Mouse (Mus musculus) kidney, adult 8-10 months (tissue): Measurements from ENCODE around the gene Emg1.

Experiments used
- DNase-seq, 2 experiments: peaks; one replicate each; pipeline ENCODE4 v3.0.0; 2022

The Emg1 gene

GRCm38 (mm10) chr6:124740888-124741761 is 29.1 kb upstream of the Emg1 start, which contains the start of gene Grcc10:
Gene Grcc10 (minus strand): TSS chr6:124741374.
- peak; percentile 87 for DNase-seq

- no peak for DNase-seq
Observed at GRCm38 (mm10) chr6:124740211-124740887, 28.4 kb upstream of the Emg1 start.

DNA sequence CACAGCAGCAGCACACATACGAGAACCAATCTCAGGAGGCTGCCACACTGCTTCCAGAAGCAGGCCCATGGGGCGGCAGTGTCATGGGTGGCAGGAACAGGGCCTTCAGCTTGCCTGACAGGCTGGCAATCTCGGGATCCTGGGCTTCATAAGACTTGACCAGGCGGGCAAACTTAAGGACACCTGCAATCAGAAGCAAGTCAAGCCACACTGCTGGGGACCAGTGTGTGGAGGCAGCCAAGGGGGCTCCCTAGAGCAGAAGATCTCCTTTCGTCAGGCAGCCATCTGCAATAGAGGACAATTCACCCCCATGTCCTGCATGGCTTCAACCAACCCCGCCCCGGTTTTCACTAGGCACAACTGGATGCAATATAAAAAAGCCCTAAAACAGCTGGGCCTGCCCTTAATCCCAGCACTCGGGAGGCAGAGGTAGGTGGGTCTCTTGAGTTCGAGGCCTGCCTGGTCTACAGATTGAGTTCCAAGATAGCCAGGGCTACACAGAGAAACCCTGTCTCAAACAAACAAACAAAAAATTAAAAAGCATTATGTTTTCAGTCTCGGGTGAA is 27.3 kb upstream of the Emg1 start:
- no peak for DNase-seq

DNA sequence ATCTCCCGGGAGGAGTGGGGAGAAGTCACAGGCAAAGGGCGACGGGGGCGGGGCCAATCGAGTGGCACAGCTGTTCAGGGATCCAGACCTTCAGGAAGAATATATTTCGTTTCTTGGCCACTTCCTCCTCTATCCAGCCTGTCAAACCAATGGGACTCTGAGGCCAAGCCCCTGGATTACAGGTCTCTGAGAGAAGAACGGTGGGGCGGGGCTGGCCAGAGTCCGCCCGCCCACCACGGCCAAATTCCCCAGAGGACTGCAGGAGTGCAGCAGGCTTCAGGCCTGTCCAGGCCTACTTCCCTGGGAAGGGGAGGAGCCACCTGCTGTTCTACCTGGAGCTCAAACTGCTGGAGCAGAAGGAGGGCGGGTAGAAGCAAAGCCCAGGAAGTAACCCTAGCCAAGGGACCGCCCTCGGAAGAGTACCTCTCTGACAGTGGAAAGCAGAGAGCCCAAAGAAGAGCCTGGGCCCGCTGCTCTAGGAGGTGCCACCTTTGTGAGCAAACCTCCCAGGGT is 26.6 kb upstream of the Emg1 start, which contains the start of gene Ptpn6:
Ptpn6 (minus strand) TSS at position 204 of the 513 bp plus-strand sequence.
- peak; percentile 92 to 96 for DNase-seq

- DNase-seq = no peak
Observed at GRCm38 (mm10) chr6:124737040-124737439, 25.1 kb upstream of the Emg1 start.

DNA sequence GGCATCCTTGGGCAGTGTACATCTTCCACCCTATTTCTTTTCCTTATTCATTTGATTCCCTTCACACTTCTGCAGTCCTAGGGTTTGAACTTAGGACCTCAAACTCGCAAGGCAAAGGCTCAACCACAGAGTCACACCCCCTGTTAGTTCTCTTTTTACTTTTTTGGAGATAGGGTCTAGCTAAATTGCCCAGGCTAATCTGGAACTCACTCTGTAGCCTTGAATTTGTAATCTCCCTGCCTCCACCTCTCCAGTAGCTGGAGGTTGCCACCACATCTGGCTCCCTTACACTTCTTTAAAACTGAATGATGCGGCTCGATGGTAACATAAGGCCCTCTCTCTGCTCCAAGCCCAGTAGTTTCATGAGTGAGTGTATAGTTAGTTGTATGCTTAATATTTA is 22.4 kb upstream of the Emg1 start:
- DNase-seq = no peak

DNA sequence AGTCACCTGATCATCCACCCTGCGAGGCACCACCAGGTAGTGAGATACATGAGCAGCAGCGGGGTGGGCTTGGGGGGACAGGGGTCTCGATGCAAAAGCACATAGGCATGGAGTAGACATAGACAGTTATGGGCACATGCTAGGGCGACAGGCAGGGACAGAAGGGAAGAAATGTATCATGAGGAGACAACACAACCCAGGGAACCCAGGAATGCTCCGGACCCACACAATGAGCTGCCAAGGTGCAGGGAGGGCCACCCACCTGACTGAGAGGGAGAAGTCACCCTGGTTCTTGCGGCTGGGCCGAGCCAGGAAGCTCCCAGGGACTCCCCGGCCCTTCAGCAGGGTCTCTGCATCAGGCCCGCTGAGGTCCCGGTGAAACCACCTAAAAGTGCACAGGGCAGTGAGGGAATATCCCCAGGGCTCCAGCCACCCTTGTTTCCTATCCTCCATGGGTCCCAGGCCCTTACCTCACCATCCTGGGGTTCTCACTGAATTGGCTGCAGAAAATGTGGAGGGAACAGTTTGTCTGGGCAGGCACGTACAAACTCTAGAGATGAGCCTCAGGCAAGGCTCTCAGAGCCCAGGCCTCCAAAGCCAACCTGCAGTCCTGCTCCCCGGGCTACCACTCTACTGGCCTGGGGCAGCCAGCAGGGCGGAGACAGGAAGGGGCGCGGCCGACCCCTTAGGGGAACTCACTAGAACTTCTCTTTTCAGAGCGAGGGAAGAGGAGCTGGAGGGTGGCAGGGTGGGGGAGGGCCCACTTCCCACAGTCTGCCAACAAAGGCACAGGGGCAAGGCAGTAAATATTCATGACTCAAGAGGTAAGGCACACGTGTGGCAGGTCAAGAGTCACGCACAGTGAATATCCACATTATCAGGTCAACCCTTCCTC is 20.7 kb upstream of the Emg1 start:
- DNase-seq = no peak

DNA sequence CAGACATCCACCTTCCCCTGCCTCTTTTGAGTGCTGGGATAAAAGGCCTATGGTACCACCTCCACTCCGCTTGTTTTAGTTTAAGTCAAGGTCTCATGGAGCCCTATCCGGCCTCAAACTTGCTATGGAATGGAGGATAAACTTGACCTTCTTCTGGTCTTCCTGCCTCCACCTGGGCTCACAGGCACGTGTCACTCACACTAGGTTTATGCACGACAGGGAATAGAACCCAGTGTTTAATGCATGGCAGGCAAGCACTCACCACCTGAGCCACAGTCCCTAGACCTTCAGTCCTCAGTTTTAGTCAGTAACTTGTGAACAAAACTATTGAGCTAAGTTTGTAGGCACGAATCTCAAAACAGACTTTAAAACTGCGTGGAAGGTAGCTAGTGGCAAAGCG is 19.1 kb upstream of the Emg1 start:
- DNase-seq = no peak

DNA sequence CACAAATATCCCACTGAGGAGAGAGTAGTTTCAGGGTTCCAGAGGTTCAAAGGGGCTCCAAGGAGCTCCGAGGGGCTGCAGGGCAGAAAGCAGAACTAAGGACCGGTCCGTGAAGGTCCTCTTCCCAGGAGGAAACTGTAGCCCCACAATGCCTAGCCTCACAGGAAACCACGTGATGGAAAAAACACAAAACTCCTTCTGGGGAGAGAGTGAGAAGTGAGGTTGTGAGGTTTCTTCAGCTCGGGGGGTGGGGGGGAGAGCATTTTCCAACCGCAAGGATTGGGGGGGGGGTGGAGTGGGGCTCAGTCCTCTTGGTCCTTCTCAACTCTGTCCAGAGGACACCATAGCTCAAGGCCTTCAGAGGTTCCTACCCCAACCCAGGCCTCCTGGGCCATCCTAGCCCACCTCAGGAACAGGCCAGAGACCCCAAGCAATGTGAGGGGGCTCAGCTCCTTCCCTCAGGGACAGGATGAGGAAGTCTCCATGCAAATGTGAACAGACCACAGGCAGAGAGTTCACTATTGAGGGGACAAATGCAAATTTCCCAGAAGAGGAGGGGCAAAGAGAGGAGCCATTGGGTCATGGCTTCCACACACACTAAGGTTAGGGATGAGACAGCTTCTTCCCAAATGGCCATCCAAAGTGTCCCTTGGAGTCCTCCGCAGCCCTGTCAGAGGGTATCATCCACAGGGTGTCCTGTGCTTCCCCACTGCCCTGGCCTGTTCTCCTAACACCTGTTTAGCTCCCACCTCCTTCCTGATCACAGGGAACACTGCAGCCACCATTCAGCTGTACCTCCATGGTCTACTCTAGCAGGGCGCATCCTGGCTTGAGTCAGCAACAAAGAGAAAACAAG is 18.1 kb upstream of the Emg1 start:
- DNase-seq = no peak

DNA sequence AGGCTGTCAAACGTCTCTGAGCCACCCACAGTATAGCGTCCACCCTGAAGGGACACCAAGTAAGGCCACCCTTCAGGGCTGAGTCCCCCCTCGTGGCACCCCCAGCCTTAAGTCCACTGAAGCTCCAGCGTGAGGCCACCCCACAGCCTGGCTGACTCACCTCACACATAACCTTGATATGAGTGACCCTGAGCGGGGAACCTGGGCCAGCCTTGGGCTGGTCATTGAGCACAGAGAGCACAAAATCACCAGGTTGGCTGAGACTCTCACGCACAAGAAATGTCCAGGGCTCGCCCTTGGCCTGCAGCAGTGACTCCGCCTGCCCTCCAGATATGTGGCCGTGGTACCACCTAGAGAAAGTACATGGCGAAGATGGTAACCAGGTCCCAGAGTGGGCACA is 16.6 kb upstream of the Emg1 start:
- no peak for DNase-seq

DNA sequence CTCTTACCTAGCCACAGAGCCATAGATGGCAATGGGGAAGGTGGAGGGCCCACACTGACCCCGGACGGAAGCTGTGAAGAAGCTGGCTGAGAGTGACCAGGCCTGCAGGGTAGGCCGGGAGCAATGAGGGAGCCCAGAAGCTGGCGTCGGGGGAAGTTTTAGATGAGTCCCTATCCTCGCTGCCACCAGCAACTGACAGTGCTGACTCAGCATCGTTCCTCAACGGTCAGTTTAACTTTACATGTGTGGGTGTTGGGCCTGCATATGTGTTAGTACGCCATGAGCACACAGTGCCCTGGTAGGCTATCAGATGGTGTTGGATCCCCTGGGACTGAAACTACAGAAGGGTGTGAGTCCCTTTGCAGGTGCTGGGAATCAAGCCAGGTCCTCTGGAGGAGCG is 12.5 kb upstream of the Emg1 start:
- no peak for DNase-seq

GRCm38 (mm10) chr6:124723541-124723940 is 11.6 kb upstream of the Emg1 start:
- DNase-seq = no peak

GRCm38 (mm10) chr6:124722876-124723473 is 11.0 kb upstream of the Emg1 start:
- no peak for DNase-seq

DNA sequence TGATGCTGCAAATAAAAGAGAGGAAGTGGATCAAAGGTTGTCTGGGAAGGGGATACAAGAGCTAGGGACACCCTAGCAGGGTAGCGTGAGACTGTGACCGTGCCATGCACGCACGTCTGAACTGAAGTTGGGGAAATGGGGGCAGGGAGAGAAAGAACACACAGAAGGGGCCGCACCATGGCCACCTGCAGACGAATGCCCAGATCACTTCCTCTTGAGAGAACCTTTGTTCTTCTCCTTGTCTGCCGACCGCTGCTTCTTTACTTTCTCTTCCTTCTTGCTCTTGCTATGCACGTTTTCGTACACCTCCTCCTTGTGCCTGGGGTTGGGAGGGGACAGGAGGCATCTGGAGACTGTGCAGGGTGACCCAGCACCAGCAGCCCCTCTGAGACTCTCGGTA is 8.9 kb upstream of the Emg1 start:
- no peak for DNase-seq

DNA sequence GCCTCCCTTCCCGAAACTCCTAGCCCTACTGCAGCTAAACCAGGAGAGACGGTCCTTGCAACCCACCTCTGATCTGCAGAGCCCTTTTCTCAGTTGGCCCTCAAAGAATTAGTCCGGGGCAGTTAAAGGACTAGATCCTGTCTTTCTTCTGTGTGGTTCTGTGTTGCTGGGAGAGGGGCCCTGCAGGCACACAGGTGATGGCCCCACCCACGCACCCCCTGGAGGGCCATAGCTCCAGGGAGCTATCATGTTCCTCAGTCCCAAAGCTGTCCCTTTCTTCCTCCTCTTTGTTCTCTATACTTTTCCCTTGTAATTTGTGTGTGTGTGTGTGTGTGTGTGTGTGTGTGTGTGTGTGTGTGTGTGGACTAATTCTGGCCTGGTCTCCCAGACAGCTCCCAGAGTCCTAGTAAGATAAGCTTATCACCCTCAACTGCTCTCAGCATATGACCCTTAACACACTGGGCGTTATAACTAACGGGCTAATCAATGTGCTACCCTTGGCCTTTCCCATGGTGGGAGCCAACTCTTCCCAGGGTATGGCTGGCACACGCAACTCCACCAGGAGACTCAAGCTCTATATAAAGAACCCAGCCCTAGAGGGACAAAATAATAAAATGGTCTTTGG is 7.5 kb upstream of the Emg1 start:
- no peak for DNase-seq

DNA sequence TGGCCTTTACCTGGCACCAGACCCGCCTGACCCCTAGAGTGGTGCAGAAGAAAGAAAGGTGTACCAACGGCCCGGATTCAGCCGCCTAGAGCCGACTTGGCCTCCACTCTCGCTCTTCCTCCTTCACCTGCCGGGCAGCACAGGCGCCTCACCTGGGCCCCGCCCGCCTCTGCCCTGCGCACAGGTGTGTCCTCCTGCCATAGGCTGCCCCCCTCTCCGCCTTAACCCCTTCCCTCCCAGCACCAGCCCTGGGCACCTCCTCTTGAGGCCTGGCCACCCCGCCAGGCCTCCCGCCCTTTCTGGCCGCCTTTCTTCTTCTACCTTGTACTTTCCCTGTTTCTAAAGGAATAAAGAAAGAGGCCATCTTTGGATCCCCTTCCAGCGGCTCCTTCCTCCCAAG is 6.7 kb upstream of the Emg1 start:
- DNase-seq = peak; percentile 55 to 68

DNA sequence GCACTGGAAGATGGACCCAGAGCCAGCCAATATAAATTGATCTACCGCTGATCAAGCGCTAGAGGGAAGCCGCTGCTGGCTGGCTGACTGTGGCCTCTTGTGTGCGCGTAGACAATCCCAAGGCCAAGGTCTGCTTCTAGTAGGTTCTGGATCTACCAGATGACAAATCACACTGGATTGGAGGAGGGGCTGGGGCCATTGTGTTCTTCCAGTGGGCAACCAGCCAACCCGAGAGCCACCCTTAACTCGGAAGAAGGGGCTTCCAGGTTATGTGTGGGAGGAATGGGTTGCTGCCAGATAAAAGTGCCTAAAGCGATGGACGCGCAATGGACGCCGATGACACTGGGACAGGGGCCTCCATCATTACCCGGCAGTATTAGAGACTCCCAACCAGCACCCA is 6.0 kb upstream of the Emg1 start:
- DNase-seq = no peak

- DNase-seq = peak in 1 of 2 experiments; percentile 61
Observed at GRCm38 (mm10) chr6:124716864-124717490, 5.0 kb upstream of the Emg1 start.

- DNase-seq = no peak
Observed at GRCm38 (mm10) chr6:124712918-124713317, 940 bp upstream of the Emg1 start.

DNA sequence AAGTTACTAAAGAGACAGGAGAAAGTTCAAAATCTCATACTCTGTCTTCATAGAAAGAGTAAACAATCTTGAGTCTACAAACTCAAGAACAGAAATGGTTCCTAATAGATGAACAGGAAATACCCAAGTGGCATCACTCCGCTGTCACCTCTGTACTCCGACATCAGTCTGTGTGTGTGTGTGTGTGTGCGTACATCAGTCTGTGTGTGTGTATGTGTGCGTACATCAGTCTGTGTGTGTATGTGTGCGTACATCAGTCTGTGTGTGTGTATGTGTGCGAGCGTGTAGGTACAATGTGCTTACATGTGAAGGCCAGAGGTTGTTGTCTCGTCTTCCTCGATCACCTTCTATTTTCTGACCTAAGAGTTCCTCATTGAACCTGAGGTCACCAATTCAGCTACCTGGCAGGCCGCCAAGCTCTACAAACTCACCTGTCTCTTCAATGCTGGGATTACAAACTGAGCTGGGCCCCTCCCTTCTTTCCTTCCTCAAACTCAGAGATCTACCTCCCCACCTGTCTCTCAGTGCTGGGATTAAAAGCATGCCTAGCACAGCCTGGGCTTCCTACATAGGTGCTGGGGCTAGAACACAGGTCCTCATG is 3.6 kb downstream of the Emg1 start:
- DNase-seq = no peak
